Mouse (Mus musculus) urinary bladder, adult 2 months (tissue): ENCODE data around the gene Adh1. TPM values are rescaled to one million over a fixed set of nuclear protein-coding genes. Genes with fewer than 3 reads are reported as not detected.

Source experiments
- DNase-seq: peaks from one replicate; pipeline ENCODE4 v3.0.0; 2022; ENCODE audit warnings: low spot score
- polyA plus RNA-seq: library from polyadenylated mRNA; depleted of rRNA; stranded (reverse); fragments of >200 nt; gene quantifications from 2 replicates; pipeline ENCODE4 v1.2.3, GENCODE M21; 2012; rRNA removed

The Adh1 gene
- polyA plus RNA-seq: 754 and 825 TPM in 2 replicates

GRCm38 (mm10) chr3:138260721-138261669 lies at the start of gene Adh1:
Gene Adh1 (plus strand): TSS chr3:138260991.
- no peak for DNase-seq

GRCm38 (mm10) chr3:138212431-138212951 lies 48.3 kb upstream of the Adh1 start:
- DNase-seq: no peak

GRCm38 (mm10) chr3:138215395-138215989 lies 45.3 kb upstream of the Adh1 start:
- DNase-seq: no peak

GRCm38 (mm10) chr3:138216091-138216490 lies 44.7 kb upstream of the Adh1 start:
- no peak for DNase-seq

GRCm38 (mm10) chr3:138217631-138218264 lies 43.0 kb upstream of the Adh1 start, which contains the start of gene Adh7:
Gene Adh7 (plus strand): TSS chr3:138217760.
- no peak for DNase-seq

GRCm38 (mm10) chr3:138221116-138221515 lies 39.7 kb upstream of the Adh1 start:
- no peak for DNase-seq

GRCm38 (mm10) chr3:138222511-138222910 lies 38.3 kb upstream of the Adh1 start:
- no peak for DNase-seq

GRCm38 (mm10) chr3:138222952-138223351 lies 37.8 kb upstream of the Adh1 start:
- no peak for DNase-seq

GRCm38 (mm10) chr3:138224363-138224954 lies 36.3 kb upstream of the Adh1 start:
- no peak for DNase-seq

GRCm38 (mm10) chr3:138225331-138225730 lies 35.5 kb upstream of the Adh1 start:
- no peak for DNase-seq

- DNase-seq: no peak
These were observed 34.9 kb upstream of the Adh1 start for GRCm38 (mm10) chr3:138225853-138226252.

- DNase-seq: no peak
These were observed 34.3 kb upstream of the Adh1 start for GRCm38 (mm10) chr3:138226476-138226875.

- DNase-seq: no peak
These were observed 33.7 kb upstream of the Adh1 start for GRCm38 (mm10) chr3:138227082-138227481.

- DNase-seq: no peak
These were observed 33.0 kb upstream of the Adh1 start for GRCm38 (mm10) chr3:138227782-138228181.

- DNase-seq: no peak
These were observed 31.3 kb upstream of the Adh1 start for GRCm38 (mm10) chr3:138229448-138229847.

GRCm38 (mm10) chr3:138230266-138230665 lies 30.5 kb upstream of the Adh1 start:
- DNase-seq: no peak

GRCm38 (mm10) chr3:138231531-138231930 lies 29.3 kb upstream of the Adh1 start:
- DNase-seq: no peak

- no peak for DNase-seq
These were observed 24.1 kb upstream of the Adh1 start for GRCm38 (mm10) chr3:138236546-138237163.

- no peak for DNase-seq
These were observed 22.7 kb upstream of the Adh1 start for GRCm38 (mm10) chr3:138238046-138238445.

- DNase-seq: no peak
These were observed 21.3 kb upstream of the Adh1 start for GRCm38 (mm10) chr3:138239461-138239860.

GRCm38 (mm10) chr3:138240411-138240810 lies 20.4 kb upstream of the Adh1 start:
- no peak for DNase-seq
